Mouse (Mus musculus) R1 (cell line): ENCODE measurements around the gene Gm21118.
"Not testable (repeated sequence)": the region's sequence is repeated elsewhere in the genome, so short reads cannot be mapped to it uniquely, and the experiment has no call there.

Experiments used
- DNase-seq: peaks from one replicate; pipeline ENCODE4 v3.0.0-alpha.2; 2018; ENCODE audit warnings: low read depth, low spot score

The Gm21118 gene

GRCm38 (mm10) chrY:70273542-70273941 lies at the start of gene Gm21118:
Gene Gm21118, minus strand, starts transcription at chrY:70273642.
- DNase-seq = not testable (repeated sequence)

GRCm38 (mm10) chrY:70303187-70303586 lies 29.7 kb upstream of the Gm21118 start, which contains the start of the genes Gm29423 and Gm29644:
Gene Gm29423, minus strand, starts transcription at chrY:70303287.
Gene Gm29644, minus strand, starts transcription at chrY:70303343.
- DNase-seq = not testable (repeated sequence)
